Mouse (Mus musculus): ENCODE results near the gene Gm42906.

DNA sequence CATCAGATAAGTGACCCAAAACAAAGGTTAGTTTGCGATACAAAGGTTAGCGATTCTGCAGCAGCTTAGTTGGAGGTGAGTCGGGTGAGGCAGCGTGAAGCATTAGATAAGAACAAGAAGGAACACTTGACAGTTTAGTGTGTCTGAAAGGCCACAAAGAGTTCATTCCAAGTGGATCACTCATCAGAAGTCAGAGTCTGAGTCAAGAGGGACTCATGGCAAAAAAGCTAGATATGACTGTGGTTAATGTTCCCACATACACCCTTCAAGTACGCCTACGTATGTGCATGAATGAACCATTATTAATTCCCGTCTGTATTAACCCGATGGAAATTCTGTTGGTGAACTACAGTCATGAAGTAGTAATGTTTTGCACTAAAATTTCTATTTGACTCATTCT, 176.3 kb downstream of the Gm42906 start:
- TF ChIP-seq POLR2A (IDR thresholded peaks at IDR 0.05; ENCODE audit: low read depth, low read length) (no peak), CTCF (IDR thresholded peaks at IDR 0.05; ENCODE audit: extremely low read depth, insufficient read length, insufficient replicate concordance, low read depth, low read length) (no peak)
